Mouse (Mus musculus) kidney, adult 11 months (tissue): Measurements from ENCODE around the gene Fam124b.

Experiments
- DNase-seq: peaks from one replicate; pipeline ENCODE4 v3.0.0; 2022

Gene Fam124b

DNA sequence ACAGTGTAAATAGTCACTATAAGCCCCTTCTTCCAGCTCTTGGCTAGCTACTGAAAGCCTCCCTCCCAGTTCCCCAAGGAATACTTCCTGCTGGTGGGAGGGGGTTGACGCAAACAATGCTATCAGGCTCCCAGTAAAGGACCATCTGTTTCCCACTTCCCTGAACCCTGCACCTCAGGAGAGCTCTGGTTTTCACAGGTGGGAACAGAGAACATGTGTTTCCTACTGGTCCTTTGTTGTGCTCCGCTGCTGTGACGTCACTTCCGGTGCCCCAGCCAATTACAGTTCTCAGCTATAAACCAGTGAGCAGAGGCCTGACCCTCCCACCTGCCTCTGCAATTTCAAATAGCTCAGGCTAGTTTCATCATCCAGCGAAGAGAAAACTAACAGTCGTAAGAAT, at the start of gene Fam124b:
Gene Fam124b (minus strand): TSS at position 206 of the 400 bp plus-strand sequence.
- DNase-seq = no peak

DNA sequence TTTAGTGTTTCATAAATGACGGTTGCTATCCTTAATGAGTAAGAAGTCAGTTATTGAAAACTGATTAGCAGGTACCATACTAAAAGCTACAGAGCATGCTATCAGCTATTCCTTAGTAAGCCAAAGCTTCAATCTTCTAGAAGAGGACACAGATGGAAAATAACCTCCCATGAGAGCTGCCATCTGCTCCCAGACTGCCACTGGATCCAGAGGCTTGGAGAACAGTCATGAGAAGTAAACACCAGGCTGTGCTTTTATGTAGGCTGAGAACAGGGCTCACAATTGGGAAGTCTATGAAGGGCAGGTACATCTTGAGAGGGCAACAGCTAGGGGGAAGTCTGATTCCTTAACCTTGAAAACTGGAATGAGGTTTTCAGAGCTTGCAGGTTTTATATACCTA, 42.2 kb upstream of the Fam124b start:
- no peak for DNase-seq

DNA sequence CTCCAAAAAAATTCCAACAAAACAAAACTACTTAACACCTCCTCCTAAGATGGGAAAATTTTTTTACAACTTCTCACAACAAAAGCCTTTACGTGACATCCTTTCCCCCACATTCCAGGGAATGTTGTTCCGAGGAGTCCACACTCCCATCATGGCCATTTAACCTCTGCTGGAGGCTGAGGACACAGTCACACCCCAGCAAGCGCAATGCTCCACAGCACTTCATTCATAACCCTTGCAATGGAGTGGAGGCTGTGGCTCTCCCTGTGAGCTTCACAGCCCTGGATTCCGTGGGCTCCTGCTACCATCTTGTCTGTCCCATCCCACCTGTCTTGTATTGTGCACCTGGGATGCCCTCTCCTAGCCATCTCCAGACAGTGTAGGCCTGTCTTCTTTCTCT, 40.4 kb upstream of the Fam124b start:
- no peak for DNase-seq

DNA sequence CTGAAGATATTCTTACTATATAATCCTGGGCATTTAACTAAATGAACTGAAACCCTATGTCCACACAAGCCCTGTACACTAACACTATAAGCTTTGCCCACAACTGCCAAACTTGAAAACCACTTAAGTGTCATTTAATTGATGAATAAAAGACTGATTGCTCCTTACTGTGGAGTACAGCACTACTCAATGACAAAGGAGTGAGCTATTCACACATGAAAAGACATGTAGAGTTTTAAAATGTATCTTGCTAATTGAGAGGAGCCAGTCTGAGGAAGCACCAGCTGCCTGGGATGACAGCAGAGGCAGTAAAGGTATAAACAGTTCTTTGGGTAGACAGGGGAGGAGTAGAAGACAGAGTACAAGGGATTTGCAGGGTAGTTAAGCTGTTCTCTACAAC, 35.0 kb upstream of the Fam124b start:
- DNase-seq = no peak

DNA sequence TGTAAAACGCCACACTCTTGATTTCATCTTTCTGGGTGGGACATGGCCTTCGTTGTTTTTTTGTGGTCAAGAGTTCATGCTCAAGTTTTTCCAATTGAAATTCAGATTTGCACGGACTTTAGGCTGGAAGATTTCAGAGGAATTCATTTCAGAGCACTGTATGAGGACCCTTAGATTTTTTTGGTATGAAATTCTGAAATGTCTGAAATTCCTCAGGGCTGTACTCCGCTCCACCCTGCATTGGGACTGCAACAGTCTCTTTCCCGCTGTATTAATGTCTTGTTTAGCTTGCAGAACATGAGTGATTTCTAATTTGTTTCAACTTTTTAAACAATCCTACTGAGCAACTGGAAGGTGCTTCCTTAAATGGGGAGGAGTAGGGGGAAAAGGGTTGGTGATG, 32.0 kb upstream of the Fam124b start:
- no peak for DNase-seq

DNA sequence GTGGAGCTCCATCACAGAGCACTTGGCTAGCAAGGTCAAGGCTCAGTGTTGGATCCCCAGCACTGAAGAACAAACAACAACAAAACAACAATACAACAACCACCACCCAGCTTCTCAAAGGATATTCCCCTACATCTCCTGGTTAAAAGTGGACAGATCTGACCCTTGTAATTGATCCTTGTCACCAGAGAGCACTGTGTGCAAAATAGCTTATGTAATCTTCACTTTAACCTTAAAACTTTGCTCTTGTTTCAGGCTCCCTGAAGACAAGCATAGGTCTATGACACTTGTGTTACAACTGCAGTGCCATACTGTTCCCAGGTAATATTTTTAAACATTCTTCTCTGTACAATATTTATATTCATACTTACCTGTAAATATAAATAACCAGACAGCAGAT, 28.9 kb upstream of the Fam124b start:
- no peak for DNase-seq

DNA sequence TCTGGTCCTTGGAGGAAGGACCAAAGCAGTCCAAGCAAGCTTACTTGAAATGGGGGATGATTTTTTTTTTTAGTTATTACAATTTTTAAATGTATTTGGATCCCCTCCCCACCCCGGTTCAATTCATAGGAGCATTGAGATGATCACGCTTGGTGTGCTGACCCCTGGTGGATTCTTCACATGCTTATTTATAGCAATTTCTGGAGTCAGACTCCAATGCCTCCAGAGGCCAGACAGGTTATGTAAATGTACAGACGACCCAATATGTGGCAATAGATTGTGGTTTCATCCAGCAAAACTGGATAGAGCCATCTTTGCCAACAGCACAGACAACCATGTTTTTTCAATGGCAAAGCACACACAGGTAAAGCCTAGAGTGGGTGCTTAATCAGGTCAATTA, 25.9 kb upstream of the Fam124b start:
- no peak for DNase-seq

DNA sequence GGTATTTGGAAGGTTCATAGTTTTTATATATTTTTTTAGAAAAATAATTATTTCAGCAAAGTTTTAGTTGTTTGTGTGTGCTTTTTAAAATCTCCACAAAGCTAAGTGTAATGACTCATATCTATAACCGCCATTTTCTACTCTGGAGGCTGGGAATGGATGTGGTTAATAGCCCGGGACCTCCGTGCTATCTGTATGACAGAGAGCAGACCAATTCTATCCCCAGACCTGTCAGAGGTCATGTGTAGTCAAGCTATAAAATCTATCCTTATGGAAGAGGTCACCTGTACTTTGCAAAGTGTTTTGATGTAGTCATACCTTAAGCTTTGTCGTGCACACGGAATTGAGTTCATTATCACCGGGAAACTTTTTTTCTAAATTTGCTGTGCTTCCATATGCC, 23.3 kb upstream of the Fam124b start:
- no peak for DNase-seq

DNA sequence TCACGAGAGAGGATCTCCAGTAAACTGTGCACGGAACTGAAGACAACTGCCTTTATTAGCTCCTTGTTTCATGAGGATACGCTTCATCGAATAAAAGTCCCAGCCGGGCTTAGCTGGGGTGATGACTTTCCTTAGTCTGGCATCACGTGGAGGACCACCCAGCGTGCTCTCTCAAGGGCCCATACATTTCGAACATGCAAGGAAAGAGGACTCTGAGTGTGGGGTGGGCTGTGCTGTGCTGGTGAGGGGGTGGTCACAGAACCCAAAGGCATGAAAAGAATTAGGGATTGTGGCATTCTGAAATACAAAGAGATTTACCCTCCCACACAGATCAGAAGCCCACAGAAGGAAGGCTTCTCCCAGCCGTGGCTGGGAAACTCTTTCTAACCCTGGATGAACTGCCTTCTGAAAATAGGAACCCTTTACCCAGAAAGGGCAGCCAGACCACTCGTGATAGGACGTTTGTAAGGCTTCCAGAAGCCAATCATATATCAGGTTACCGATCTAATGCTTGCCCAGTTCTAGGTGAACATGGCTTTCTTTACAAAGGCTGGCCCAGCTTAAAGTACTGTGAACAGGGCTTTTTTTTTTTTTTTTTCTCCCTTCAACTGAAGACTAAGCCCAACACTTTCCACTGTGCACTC, 21.9 kb upstream of the Fam124b start:
- no peak for DNase-seq

DNA sequence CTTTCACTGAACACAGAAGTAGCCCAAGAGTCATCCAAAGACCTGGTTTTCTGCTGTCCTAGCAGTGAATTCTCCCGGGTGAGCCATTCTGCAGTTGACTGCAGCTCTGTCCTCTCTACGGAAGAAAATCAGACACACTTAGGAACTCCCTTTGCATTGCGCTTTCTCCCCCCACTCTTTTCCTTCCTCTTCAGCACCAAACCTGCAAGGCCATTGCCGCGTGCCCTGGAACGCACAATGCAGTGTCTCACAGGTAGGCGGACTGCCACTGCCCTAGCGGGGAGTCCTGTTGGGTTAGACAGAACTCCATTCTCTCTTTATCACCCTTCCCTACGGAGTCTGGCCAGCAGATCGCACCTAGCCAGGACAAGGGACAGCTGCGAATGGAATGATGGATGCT, 21.2 kb upstream of the Fam124b start:
- DNase-seq = no peak

DNA sequence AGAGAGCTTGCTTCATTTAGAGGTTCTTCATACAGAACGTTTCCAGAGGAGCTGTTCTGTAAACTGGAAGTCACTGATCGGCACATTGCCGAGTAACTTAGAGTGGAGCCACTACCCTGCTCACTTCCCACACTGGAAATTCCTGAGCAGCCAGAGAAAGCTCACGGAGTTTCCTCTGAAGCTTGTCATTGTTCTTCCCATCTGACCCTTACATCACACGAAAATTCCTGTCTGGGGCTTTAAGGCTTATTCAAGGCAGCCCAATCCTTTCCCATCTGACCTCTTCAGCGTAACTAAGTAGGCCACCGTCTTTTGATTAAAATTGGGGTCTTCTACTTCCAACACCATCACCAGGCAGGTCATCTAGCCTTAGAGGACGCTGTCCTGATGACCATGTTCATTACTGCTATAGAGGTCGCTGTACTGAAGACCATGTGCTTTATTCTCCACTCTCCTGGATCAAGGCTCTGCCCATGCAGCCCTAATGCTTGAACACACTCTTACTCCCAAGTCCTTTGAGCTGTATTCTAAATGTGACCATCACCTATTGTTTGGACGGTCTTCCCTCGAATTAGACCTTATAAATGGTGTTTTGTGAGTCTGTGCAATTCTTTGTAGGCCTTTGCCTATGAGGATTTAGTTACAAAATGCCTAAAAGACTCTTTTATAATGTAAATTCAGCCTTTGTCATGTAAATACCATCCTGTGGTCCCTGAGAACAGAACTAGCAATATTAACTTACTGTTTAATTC, 18.9 kb upstream of the Fam124b start:
- DNase-seq = no peak

DNA sequence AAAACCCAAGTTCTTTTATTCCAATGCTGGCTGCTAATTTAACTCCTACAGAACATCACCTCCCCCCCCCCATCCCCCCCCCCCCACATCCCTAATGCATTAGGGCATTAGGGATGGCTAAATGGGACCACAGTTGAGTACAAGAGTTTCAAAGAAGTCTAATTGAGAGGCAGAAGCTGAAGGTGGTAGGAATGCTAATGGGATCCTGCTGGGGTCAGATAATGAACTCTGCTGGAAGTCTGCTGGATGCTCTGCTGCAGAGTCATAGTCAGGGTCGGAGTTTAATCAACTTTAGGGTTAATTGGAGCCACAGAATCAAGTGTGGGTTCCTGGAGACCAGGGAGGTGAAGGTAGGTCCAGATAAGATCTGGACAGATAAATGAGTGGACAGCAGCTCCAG, 17.9 kb upstream of the Fam124b start:
- DNase-seq = no peak

DNA sequence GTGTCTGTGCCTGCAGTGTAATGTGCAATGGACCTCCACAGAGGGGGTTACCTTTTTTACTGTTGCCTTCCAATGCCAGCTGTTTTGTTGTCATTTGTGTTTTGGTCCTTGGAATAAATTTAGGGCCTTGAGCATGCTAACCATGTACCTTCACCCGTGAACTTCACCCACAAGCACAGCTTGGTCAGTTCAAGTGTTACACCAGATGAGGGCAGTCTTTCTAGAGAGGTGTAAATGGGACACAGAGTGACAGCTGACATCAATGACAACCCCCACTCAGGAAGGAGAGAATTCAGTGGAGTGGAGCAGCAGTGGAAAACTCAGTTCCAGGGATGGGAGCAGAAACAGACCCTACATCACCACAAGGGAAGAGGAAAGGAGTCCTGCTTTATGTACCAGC, 12.3 kb upstream of the Fam124b start:
- no peak for DNase-seq

DNA sequence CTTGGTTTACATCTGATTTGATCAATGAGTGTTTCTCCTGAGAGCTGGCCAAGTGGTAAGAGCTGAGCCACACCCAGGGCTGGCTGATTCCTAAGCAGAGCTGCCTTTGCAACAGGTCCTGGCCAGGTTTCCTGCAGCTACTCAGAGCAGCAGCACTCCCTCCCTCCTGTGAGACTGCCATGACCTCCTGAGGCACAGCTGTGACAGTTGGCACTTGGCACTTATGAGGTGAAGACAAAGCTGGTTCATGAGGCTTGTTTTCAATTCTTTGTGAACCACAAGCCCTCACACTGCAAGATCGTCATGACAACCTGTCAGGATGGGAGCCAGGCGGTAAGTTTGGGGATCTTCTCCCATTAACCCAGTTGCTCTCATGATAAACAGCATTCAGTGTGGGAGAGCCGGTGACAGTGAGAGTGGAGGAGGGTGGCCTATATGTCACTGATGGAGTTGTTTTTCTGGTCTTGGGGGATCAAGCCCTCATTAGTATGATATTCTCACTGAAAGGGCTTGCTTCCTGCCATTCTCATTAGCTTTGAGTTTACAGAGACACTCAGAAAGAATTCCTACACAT, 6.7 kb upstream of the Fam124b start:
- no peak for DNase-seq

DNA sequence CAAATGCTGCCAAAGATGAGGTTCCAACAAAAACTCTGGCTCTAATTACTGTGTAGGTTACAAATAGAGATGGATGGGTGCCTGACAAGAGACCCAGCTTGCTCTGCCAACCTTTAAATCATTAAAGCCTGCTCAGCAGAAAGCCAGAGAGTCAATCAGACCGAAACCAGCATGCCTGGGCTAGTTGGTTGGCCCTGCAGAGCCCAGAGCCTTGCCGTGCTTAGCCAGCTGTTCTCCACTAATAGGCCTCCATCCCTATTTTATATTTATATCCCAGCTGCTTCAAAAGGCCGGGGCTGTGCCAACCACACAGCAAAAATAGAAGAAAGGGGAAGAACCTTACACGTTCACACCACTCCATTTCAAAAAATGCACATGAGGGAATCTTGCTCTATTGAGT, 2.9 kb upstream of the Fam124b start:
- DNase-seq = no peak

DNA sequence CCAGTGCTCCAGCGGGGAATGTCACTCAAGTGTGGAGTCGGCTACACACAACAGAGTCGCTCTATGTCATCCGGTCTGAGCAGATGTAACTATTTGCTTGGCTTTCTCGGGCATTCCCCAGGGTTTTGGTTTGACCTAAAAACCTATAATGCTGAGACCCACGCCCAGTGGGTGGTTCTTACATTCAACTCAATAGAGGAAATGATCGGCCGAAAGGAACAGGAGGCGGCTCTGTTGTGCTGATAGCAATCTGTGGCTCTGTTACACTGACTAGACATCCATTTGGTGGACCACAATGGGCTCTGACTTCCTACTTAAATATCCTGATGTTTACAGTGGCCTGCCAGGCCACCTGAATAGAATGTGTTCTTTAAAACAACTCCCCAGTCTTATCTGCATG, 4.4 kb downstream of the Fam124b start:
- no peak for DNase-seq

DNA sequence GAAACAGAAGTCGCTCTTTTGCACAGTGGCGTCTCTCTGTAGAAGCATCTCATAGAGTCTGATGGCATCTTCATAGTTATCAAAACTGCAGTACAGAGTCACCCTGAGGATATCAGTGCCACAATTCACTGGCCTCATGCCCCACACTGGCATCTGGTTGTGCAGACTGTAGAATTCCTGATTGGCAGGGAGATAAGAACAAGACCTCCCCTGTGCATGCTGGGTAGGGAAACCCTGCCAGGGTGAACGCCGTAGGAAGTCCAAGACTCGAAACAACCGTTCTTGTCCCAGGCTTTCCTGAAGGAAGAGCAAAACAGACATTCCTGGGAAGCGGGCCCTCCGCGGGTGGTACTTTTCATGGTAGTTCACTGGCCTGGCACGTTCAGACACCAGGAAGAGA, 5.1 kb downstream of the Fam124b start:
- no peak for DNase-seq

DNA sequence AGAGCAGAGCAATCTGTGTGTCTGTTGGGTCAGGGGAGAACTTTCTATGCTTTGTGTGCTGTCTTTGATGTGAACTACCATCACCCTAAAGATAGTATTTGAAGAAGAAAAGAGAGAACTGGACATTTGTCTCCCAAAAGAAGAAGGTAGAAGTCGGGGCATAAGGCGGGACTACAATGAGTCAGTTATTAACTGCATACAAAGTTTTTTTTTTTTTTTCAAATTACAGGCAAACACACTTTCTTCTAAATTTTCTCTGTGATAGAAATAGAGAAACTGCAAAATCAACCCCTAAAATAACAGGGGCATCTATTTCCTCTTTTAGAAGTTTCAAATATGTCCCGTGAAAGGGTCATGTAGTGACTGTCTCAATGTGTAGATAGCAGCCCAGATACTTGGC, 16.0 kb downstream of the Fam124b start:
- DNase-seq = no peak

DNA sequence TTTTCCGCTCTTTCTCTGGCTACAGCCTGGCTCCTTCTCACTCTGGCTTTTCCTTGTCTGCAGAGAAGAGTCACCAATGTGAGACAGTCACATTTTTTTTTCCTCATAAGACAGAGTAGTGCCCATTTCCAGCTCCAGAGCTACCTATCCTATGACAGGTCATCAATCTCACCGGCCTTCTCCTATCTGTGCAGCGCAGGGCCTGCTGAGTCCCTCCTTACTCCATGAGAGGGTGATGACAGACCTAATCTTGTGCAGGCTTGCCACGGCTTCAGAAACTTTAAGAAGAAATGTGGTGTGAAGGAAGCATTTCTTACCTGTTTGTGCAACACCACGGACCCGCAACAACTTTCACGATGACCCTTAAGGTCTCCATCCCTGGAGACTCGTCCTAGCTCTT, 25.4 kb downstream of the Fam124b start:
- no peak for DNase-seq

DNA sequence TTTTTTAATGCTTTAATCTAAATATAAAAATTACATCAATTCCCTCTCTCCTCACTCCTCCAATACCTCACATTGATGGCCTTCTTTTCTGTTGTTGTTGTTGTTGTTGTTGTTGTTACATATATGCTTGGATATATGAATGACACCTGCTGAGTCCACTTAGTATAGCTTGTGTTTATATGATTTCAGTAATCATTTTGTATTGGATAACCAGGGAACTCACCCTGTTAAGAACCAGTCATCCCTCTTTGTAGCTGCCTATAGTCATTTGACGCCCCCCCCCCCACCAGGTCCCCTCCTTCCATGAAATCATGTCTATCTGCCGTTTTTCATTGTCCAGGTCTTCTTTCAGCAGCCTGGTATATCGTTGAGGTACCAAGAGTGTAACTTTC, 36.9 kb downstream of the Fam124b start:
- no peak for DNase-seq

DNA sequence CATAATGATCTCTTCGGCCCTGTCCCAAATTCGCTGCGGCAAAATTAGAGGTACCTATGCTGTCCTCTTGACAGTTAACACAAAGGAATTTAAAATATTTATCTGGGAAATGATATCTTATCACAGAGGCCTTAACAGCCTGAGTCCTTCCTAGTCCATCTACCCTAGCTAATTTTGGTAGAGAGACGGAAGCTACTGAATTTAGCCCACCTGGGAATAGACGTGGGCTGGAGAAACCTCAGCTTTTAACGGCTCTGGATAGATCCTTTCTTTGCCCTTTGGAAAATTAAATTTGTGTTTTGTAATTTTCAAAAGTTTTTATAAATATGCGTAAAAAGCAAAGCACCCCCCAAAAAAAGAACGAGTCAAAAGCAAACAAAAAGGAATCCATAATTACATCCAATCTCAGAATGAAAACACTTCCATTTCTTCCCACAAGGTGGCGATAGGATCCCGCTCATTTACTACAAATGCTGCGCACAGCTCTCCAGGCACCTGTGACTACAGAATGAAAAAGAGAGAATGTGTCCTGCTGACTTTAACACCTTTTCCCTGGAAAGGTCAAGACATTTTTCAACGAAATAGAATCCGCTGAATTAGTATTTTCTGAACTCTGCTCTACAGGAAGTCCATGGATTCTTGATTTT, 37.4 kb downstream of the Fam124b start:
- DNase-seq = no peak

DNA sequence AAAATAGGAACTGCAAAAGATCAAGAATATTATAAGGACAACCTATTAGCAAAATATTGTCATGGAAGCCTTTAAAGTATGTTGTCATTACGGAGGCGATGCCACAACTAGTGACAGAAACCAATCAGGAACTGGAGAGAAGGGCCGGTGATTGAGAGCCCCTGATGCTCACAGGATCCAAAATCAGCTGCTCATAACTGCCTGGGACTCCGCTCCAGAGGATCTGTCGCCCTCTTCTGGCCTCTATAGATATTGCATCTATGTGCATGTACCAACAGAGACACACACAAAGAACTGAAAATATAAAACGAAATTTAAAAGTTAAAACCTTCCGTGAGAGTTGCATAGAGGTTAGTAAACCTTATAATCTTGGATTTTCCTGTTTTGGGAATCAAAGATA, 38.1 kb downstream of the Fam124b start:
- no peak for DNase-seq

DNA sequence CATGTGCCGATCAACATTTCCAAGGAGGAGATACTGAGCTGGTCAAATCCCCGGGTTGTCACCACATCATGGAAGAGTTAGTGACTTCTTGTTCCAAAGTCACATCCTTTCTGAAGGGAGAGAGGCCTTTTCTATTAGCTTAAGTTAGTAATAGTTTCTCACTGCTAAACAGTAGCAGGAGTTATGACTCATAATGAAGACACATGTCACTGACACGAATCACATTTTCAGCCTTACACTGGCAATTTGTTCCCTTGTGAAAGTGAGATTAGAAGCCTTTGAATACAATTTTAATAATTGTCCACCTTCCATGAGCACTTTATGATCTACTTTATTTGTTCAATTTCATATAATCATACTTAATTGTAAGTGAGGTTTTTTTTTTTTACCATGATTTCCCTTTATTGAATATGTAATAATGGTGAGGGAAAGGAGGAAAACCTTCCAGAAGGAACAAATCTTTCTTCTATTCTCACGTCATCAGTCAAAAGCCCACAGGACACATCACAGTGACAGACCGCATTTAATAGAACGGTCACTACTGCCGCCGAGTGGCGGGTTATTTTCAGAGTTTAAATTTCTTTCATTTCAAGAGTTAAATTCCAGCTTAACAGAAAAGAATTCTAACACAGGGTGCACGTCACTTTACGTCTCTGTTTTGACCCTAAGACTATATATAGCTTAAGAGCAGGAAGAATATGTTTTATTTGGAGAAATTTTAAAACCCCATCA, 40.5 kb downstream of the Fam124b start:
- DNase-seq = no peak
